Mouse (Mus musculus) cerebellum, adult 11-12 months (tissue): ENCODE measurements around the gene S100a2.

Source experiments
- DNase-seq: peaks from one replicate; pipeline ENCODE4 v3.0.0; 2022

S100a2 gene

DNA sequence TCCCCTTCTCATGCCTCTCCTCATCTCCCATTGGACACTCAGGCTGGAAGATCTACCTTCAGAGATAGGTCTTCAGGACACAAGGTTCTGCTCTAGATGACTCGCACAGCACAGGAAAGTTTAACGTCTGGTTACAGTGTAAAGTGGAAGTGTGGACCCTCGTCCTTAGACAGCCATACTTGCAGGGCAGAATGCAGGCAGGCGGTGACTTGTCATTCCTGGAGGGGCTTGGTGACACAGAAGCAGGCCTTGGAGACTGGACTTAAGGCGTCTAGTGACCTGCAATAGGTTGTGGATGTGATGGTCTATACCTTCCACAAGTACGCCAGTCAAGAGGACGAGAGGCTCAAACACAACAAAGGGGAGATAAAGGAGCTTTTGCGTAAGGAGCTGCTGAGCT, at the start of gene S100a2:
S100a2 (plus strand) TSS at position 301 of the 400 bp plus-strand sequence.
- DNase-seq = no peak

DNA sequence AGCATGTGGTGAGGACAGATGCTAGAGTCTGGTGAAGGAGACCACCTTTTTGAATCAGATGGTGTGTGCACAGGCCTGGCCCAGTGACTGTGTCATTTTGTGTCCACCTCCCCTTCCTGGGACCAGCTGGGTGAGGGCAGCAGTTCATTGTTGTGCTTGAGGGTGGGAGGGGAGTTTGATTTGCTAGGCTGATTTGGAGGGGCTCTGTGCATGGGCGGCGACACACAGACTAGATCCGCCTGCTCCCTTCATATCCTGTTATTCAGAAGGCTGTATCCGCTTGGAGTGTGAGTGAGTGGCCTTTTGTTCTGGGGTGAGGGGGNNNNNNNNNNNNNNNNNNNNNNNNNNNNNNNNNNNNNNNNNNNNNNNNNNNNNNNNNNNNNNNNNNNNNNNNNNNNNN, 49.1 kb upstream of the S100a2 start:
- no peak for DNase-seq

DNA sequence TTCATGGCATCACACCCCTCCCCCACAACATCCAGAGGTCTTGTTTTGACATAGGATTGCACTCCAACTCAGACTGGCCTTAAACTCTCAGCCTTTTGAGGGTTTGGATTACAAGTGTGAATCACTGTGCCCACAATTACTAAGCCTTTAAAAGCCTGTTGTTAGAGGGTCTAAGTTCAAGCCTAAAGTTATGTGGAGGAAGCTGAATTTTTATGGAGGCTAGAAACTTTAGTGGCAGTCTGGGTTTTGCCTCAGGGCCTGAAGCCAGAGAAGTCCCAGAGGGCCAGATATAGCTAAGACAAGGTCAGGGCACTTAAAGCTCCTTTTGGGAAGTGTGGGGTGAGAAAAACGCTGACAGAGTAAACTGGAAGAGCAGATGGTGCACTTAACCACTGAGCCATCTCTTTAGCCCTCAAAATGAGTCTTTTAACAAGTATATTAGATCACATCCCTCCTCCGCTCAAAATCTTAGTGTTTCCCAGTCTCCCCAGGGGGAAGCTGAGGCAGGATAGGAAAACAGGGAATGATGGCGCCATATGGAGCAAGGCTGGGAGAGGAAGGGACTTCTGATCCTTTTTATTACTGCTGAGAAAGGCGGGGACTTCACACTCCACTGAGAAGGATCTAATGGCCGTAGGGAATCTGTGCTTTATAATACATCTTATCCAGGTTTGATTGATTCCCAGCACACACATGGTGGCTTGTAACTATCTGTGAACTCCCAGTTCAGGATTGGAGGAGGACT, 40.2 kb upstream of the S100a2 start:
- DNase-seq = no peak

DNA sequence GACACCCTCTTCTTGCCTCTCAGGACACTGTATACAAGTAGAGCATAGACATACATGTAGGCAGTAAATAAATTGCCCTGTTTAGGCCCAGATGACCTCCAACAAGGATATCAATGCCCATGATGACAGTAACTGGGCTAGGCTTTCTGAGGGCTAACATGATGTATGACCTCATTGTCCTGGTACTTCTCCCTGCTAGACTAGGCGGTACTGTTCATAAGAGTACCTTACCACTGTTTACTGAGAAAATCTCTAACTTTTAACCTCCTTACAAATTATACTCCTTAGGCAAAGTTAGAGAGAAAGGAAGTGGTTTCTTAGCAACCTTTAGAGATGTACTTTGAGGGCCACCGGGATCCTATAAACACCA, 39.6 kb upstream of the S100a2 start:
- DNase-seq = no peak

DNA sequence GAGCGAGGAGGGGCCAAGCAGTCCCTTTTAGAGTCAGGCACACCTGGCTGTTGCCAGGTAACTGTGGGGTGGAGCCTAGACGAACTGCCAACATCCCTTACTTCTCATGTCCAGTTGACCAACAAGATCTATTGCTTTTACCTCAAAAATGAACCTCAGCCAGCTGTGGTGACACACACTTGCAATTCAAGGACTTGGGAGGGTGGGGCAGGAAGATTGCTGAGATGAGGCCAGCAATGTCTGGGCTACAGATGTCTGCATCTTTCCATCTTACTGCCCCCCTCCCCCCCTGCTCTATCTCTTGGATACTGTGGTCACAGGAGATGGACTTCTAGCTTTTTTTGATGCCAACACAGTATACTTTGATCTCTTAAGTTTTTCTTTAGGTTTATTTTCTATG, 37.8 kb upstream of the S100a2 start:
- DNase-seq = no peak

DNA sequence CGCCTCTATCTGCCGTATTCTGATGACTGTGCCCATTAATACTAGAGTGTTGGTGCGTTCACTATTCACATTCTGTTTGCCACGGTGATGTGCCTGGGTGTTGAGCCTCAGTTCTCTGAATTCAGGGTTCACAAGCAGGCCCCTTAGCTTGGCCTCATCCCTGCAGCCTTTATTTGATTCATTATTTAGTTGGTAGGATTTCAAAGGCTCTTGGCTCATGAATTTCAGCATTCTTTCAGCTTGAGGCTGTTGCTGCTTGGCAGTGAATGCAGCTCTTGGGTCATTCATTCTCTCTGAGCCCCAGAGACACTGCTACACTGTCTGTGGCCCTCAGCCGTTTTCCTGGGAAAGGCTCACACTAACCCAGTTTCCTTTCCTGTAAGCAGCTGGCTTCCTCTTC, 34.1 kb upstream of the S100a2 start:
- DNase-seq = peak; percentile 24

DNA sequence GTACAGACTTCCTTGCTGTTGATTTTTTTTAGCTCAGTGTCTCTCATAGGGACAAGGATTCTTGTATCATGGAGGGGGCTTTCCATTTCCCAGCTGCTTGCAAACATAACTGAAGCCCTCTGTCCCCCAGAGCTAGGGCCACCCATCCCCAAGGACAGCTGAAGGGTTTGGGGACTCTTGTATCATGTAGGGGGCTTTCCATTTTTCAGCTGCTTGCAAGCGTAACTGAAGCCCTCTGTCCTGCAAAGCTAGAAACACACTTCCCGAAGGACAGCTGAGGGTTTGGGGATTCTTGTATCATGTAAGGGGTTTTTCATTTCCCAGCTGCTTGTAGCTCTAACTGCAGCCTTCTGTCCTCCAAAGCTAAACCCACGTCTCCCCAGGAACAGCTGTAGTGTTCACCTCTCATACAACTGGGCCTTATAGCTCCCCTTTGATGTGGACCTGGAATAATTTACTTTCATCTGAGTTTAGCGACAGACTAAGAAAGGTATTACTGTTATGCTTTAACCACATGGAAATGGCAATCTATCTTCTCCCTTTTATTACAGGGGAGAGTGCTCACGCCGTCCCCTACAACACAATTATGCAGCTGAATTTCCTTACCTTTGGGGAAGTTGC, 29.9 kb upstream of the S100a2 start, which contains the start of gene S100a3:
S100a3 (plus strand) TSS at position 571 of the 621 bp plus-strand sequence.
- DNase-seq = no peak

DNA sequence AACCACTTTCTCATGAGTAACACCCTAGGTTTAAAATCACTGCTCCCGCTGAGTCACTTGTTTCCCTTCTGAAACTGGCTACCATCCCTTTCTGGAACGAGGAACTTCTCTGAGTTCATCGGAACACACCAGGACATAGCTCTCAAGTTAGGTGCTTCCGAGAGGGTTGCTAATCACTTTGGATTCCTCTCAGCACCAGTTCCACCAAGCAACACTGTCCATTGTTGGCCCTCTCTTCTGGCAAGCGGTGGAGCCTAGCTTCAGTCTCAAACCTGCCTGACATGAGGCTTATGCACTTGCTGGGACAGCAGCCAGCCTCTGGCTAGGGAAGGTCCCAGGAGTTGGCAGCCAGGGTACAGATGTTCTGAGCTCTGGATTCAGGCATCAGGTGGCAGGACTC, 15.4 kb upstream of the S100a2 start:
- no peak for DNase-seq

DNA sequence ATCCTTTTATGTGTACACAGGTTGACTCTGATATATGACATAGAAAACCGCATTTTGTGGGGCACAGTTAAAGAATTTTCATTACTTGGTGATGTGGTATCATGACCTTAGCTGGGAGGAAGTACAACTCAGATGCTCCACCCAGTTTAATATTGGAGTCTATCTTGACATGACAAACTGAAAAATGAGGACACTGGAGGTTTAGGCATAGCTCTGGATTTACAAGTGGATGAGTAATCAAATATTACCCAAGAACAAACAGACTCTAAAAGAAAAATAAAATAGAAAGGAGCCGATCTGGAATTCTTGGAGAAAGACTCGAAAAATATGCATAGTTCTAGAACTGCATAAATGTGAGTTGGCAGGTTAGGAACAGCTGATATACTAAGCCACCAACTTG, 14.7 kb upstream of the S100a2 start:
- no peak for DNase-seq

DNA sequence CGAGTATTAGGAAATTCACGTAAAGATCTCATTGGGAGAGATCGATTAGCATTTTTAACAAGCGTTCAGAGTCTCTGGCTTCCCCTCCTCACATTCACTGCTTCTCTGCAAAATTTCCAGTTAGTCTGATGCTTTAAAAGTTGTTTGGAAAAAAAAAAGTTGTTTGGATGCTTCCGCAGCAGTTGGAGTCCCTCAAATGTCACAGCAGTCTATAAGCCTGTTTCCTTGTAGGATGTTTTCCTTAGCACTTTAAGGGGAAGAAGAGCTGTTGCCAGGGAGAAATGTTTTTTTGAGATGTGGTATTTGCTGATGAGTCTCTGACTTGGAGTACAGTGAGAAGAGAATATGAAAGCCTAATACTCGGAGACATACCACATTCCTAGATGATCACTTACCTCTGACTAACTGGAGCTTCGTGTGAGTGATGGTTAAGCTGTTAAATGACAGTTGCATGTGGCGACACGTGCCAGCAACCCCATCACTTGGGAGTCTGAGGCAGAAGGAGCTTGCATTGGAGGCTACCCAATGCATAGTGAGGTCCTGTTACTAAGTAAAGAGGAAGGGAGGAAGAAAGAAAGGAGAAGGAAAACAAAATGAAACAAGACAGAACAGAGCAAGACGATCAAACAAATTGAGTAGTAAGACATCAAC, 13.6 kb upstream of the S100a2 start:
- DNase-seq = no peak

DNA sequence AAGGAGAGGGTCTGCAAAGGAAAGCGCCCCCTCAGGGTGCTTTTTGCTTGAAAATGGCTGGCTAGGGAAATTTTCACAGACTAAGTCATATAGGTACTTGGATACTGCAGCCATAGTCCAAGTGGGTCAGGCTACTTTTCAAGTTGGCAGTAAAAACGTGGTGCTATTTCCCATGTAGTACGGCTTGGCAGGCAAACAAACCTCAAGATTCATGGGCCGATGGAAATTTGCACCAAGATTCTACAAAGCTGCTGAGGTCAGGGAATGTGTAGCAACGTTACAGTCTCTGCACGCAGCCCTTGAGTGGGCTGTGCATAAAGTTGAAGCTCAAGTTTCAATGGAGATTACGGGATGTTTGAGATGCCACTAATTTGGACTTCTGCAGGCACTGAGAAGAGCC, 10.6 kb upstream of the S100a2 start:
- DNase-seq = no peak

DNA sequence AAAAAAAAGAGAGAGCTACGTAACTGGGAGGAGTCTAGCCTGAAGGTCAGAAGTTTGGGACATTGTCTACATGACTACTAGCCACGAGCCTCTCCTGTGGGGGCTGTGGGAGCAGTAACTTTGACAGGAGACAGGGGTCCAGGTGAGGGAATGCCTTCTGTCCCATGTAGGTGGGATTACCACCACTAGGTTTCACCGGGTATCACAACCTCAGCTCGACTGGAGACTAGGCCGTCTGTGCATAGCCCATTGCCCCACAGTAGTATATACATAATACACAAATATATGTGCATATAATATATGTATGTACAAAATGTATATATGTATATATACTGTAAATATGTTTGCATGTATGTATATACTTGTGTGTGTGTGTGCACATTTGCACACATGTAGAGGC, 8.9 kb upstream of the S100a2 start:
- no peak for DNase-seq

DNA sequence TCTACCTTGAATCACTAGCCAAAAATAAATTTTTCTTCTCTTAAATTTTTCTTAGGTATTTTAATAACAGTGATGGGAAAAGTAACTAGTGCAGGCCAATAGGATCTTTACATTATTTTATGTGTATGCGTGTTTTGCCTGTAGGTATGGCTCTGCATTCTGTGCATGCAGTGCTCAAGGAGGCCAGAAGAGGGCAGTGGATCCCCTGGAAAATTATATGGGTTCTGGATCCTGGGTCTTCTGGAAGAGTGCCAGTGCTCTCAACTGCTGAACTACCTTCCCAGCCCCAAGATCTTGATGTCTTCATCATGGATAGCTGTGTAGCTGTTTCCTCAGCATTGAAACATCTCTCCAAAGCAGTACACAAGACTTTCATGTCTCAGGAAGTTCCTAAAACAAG, 7.9 kb upstream of the S100a2 start:
- no peak for DNase-seq

DNA sequence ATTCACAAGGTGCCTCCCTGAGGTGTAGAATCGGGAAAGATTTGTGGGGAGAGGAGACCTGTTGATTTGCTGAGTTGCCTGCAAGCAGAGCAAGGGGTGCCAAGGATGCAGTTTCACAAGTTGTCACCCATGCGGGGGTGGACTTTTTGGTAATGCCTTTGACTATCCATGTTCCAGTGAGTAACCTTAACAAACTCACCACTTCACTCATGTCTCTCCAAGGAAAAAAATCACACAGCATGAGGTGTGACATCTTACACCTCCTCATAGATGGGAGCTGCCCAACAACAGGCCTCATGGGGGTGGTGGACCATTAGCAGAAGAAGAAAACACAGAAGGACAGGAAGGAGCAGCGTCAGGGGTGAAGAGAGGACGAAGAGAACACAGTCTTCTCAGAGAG, 7.5 kb upstream of the S100a2 start:
- DNase-seq = no peak

DNA sequence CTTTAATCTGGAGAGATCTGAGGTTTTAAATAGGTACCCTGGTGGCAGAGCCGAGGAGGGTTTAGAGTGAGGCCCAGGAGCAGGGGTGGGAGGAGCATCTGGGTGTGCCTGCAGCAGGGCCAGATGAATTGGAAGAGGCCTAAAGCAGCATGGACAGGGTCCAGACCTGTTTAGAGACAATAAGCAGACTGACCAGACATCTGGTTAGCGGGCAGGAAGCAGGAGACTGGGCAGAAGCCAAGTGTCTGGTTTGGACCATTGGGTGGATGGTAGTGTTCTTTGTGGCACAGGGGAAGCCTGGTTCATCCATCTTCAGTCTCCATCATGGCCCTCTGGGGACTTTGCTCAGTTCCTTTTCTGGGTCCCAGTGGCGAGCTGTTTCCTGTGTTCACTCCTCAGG, 6.2 kb upstream of the S100a2 start:
- DNase-seq = no peak

DNA sequence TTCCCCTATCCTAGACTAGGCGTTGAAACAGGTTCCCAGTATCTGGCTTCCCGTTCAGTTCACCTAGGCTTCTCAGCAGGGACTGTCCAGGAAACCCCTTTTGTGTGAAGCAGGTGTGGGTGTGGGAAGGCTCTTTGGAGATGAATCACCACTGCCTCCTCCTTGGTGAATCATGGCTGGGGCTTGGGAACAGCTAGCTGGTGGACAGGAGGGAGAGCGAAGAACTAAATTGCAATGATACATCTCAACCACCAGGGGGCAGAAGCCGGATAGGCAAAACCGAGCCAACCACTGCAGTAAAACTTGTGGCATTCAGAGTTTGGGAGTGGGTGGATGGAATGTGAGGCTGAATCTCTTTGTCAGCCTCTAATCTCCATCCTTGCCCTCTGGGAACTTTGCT, 4.5 kb upstream of the S100a2 start:
- DNase-seq = no peak

DNA sequence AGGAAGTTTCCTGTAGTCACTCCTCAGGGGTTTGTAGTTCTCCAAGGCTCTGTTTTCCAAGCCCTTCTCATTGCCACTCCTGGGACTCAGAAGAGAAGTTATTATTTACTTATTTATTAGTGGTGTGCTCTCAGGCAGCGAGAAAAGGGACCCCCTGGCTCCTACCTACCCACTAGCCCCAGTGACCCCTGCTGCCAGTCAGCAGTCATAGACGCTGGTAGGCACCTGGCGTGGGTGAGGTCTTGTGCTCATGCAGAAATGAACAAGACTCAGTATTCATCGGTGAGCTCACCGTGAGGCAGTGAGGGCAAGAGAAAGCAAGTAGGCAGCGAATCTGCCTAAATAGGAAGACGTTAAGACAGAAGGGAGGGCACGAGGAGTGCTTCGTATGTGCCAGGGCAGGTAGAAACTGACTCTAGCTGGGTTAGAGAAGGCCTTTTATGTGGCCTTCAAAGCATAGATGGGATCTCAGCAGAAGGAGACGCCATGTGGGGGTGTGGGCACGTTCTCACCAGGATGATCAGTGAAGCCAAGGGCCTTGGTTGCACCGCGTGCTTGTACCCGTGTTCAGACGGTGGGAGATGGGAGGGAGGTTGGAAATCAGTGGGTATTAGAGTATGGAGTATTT, 3.9 kb upstream of the S100a2 start:
- DNase-seq = no peak

DNA sequence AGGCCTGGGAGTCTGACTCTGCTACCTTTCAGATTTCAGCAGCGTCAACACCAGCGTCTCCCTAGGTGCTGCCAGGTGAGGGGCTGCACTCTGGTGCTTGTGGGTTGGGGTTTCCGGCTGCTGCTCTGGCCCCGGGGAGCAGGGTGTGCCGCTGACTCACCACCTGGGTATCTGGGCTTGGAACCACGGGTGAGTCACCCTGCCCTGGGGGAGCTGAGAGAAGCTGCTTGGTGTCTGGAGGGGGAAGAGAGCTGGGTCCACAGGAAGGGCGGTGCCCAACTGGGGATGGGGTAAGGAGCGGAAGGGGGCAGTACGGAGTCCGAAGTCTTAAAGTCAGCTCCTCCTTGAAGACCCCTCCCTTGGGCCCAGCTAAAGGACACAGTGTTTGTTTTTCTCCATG, 3.1 kb upstream of the S100a2 start:
- DNase-seq = no peak

DNA sequence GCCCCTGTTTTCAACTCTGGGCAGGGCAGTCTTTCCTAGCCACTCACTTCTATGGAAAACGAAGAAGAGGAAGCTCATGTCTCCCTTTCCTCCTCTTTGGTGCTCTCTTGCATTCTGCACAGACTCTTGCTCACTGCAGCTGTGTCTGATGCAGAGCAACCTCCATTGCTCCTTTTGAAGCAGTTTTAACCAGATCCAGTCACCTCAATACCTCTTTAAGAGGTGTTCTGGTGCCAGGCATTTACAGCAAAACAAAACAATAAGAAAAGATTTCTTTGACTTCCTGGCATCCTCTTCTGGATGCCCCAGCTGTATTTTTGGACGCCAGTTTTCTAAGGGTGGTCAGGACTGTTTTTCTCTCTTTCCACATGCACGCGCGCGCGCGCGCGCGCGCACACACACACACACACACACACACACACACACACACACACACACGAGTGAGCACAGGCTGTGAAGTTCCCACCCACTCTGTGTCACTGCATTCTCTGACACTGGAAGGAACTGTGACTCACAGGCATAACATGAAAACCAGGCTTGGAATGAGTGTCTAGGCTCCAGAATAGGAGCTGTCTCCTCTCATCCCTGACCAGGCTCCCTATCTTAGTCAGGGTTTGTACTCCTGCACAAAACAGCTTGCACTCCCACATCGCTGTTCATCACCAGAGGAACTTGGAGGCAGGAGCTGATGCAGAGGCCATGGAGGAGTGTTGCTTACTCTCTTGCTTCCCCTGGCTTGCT, 2.5 kb upstream of the S100a2 start:
- DNase-seq = no peak

DNA sequence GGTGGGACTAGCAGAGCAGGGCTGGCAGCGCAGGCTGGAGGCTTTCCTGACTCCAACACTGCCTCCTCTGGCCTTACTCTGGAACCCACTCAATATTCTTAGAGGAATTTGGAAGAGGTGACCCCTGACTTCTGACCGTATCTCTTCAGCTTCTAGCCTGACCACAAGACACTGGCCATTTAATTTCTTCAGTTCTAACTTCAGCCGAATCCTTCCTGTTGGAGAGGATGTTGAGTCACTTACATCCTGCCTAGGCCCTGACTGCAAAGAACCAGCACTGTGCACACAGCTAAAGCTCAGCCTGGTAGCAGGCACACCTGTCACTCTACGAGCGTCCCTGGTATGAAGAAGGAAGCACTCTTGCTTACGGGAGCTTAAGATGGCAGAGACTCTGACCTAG, 657 bp upstream of the S100a2 start:
- no peak for DNase-seq

DNA sequence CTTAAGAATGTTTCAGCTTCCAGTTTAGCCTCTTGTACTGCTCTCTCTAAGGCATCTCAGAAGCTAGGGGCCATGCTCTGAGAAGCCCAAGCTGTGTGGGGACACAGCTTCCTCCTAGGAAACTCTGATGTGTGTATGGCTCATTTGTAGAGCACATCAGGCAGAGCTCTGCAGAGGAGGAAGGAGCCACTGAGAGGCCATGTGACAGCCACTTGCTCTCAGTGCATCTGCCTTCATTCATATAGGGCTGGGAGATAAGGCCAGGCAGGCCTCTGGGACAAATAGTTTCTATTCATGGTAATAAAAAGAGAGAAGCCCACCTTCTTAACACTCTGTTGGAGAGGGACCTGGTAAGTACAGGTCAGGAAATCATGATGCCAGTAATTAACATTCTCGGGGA, 4.4 kb downstream of the S100a2 start:
- no peak for DNase-seq

DNA sequence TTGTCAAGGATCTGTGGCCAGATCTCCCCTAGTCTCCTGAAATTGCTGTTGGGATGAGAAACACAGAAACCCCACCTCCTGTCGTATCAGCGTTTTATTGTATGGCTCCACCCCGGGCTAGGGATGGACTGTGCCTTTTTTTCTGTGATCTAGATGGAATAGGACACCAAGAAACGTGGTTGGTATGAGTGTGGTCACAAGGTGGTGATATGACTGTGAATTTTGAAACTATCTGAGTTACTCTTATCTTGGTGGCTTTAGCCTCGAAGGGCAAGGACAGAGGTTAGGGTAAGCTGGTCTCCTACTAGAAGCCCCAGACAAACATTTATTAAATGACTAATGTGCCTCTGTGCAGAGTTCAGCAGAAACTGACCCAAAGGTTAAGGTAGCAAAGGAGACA, 5.5 kb downstream of the S100a2 start:
- no peak for DNase-seq

DNA sequence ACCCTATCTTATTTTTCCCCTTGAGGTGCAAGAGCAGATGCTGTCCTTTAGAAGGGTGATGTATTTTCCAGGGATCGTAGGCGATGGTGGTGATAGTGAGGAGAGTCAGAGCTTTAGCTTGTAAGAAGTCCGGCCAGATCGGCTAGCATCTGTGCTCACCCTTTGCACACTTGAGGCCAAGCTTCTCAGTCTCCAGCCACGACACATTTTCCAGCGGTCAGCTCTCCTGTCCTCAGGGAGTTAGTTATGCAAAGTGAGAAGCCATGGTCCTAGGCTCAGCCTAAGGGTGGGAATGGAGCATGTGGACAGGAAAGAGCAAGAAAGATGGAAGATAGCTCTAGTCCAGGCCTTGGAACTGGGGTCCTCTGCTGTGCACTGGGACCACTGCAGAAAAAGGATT, 6.8 kb downstream of the S100a2 start:
- no peak for DNase-seq
